Mouse (Mus musculus) embryo, embryonic 11.5 days (tissue): ENCODE measurements around the gene Cox7b2.
A peak's percentile ranks its signal among the peaks of the same experiment; 100 is the strongest.
"Not testable (repeated sequence)": the region's sequence is repeated elsewhere in the genome, so short reads cannot be mapped to it uniquely, and the experiment has no call there.

Experiments
- DNase-seq: peaks from one replicate; pipeline ENCODE4 v3.0.0-alpha.2; 2012; ENCODE audit warnings: low read depth, low spot score

Gene Cox7b2

GRCm38 (mm10) chr5:71548079-71548478 is at the start of gene Cox7b2:
Cox7b2 (minus strand) TSS chr5:71548205.
- DNase-seq = no peak

GRCm38 (mm10) chr5:71595321-71595720 is 47.3 kb upstream of the Cox7b2 start:
- no peak for DNase-seq

GRCm38 (mm10) chr5:71593745-71594255 is 45.8 kb upstream of the Cox7b2 start:
- no peak for DNase-seq

GRCm38 (mm10) chr5:71571646-71572237 is 23.7 kb upstream of the Cox7b2 start:
- DNase-seq = no peak

- DNase-seq = no peak
Measured at GRCm38 (mm10) chr5:71545554-71545953, 2.5 kb downstream of the Cox7b2 start.

- DNase-seq = not testable (repeated sequence)
Measured at GRCm38 (mm10) chr5:71525486-71525885, 22.5 kb downstream of the Cox7b2 start.

- DNase-seq = peak; percentile 55
Measured at GRCm38 (mm10) chr5:71502058-71502678, 45.8 kb downstream of the Cox7b2 start.

- no peak for DNase-seq
Measured at GRCm38 (mm10) chr5:71495621-71496020, 52.4 kb downstream of the Cox7b2 start.

GRCm38 (mm10) chr5:71456957-71457356 is 91.0 kb downstream of the Cox7b2 start:
- no peak for DNase-seq

- DNase-seq = no peak
Measured at GRCm38 (mm10) chr5:71440174-71440573, 107.8 kb downstream of the Cox7b2 start.
